Mouse (Mus musculus): Measurements from ENCODE around the gene Osbpl11. TPM values are rescaled to one million over a fixed set of nuclear protein-coding genes. Genes with fewer than 3 reads are reported as not detected.

The Osbpl11 gene
- polyA plus RNA-seq, 1 experiment from 2014 or later = 19.1 TPM

DNA sequence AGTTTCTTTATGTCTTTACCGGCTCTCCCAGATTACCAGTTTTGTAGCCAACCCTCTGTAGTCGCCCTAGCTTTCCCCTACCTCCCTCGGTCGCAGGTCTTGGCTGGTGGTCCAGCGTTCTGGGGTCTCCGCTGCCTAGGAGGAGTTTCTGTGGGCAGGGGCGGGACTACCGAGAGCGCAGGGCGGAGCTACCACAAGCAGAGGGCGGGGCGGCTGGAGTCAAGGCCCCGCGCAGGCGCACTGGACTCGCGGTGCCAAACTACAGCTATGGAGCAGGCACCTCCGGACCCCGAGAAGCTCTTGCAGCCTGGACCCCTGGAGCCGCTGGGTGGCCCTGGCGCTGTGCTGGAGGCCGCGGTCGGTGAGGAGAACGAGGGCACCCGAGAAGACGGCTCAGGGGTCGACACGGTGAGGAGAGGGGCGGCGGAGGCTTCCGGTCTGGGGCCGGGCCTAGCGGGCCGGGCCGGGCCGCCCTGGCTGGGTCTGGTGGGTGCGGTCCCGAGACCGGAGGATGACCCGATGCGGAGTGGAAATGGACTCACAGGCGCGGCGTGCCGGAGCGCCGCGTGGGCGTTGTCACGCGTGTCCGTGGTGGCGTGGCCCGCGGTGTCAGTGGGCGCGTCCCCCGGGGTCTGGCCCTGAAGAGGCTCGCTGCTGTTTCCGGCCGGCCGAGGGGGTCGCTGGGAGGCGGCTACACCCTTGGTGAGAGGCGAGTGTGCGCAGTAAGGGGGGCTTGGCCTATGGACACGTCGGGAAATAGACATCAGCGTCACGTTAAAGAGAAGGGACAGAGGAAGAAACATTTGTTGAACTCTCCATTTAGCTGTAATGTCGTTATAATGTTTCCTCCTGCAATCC, 66.6 kb downstream of the Osbpl11 start, which contains the start of gene Snx4:
Snx4 (plus strand) TSS at position 249 of the 858 bp plus-strand sequence.
- ATAC-seq (ENCODE audit: low read depth) (peak; percentile 94), DNase-seq (ENCODE audit: low spot score) (peak; percentile 97)
- peaks cover 8% of the 10 kb centered on the region for H3K4me1 ChIP-seq (ENCODE audit: control insufficient read depth, insufficient read depth, low read length)
- H3K4me2 ChIP-seq (ENCODE audit: low read depth, low read length) = peak within 1 kb of the TSS; percentile 77
- peak within 1 kb of the TSS; percentile 94 for H3K4me3 ChIP-seq (ENCODE audit: low read depth, low read length)
- H3K27me3 ChIP-seq (replicated peaks; ENCODE audit: control insufficient read depth, insufficient read depth, low read length) = no peaks in the 10 kb centered on the region
- peak within 1 kb of the TSS; percentile 83 for H3K27ac ChIP-seq (replicated peaks; ENCODE audit: low read depth, low read length)
- no peaks in the 10 kb centered on the region for H3K36me3 ChIP-seq (ENCODE audit: control insufficient read depth, insufficient read depth, low read length)
- H3K9ac ChIP-seq (ENCODE audit: low read depth, low read length) = peak within 1 kb of the TSS; percentile 93
- H3K9me3 ChIP-seq (ENCODE audit: control insufficient read depth, low read length) = no peaks in the 10 kb centered on the region
- WGBS = 1% methylated on average over 65 of the region's 72 CpGs

GRCm38 (mm10) chr16:33255601-33256000, 70.7 kb downstream of the Osbpl11 start:
- Histone ChIP-seq H3K4me3 (ENCODE audit: low read depth, low read length) (no peak overlapping the region), H3K27me3 (replicated peaks; ENCODE audit: control insufficient read depth, insufficient read depth, low read length) (no peaks in the 10 kb centered on the region), H3K4me1 (ENCODE audit: control insufficient read depth, insufficient read depth, low read length) (peaks cover 8% of the 10 kb centered on the region), H3K36me3 (ENCODE audit: control insufficient read depth, insufficient read depth, low read length) (no peaks in the 10 kb centered on the region), H3K9me3 (ENCODE audit: control insufficient read depth, low read length) (no peaks in the 10 kb centered on the region), H3K9ac (ENCODE audit: low read depth, low read length) (no peak overlapping the region), H3K4me2 (ENCODE audit: low read depth, low read length) (no peak overlapping the region), H3K27ac (replicated peaks; ENCODE audit: low read depth, low read length) (no peak overlapping the region)
- DNase-seq (ENCODE audit: low spot score) (no peak), ATAC-seq (ENCODE audit: low read depth) (no peak)
- 75% methylated on average over 7 of the region's 7 CpGs for WGBS

GRCm38 (mm10) chr16:33258530-33258929, 73.7 kb downstream of the Osbpl11 start:
- DNase-seq (ENCODE audit: low spot score) (no peak), ATAC-seq (ENCODE audit: low read depth) (no peak)
- Histone ChIP-seq H3K9ac (ENCODE audit: low read depth, low read length) (no peak overlapping the region), H3K4me3 (ENCODE audit: low read depth, low read length) (no peak overlapping the region), H3K4me1 (ENCODE audit: control insufficient read depth, insufficient read depth, low read length) (no peaks in the 10 kb centered on the region), H3K27ac (replicated peaks; ENCODE audit: low read depth, low read length) (no peak overlapping the region), H3K36me3 (ENCODE audit: control insufficient read depth, insufficient read depth, low read length) (no peaks in the 10 kb centered on the region), H3K27me3 (replicated peaks; ENCODE audit: control insufficient read depth, insufficient read depth, low read length) (no peaks in the 10 kb centered on the region), H3K4me2 (ENCODE audit: low read depth, low read length) (no peak overlapping the region), H3K9me3 (ENCODE audit: control insufficient read depth, low read length) (no peaks in the 10 kb centered on the region)
- 84% methylated on average over 2 of the region's 2 CpGs for WGBS

GRCm38 (mm10) chr16:33259824-33260223, 75.0 kb downstream of the Osbpl11 start:
- H3K9me3 ChIP-seq (ENCODE audit: control insufficient read depth, low read length) = no peaks in the 10 kb centered on the region

GRCm38 (mm10) chr16:33260825-33261224, 76.0 kb downstream of the Osbpl11 start:
- no peaks in the 10 kb centered on the region for H3K9me3 ChIP-seq (ENCODE audit: control insufficient read depth, low read length)
- 65% methylated on average over 8 of the region's 8 CpGs for WGBS
- no peak overlapping the region for H3K4me3 ChIP-seq (ENCODE audit: low read depth, low read length)
- ATAC-seq (ENCODE audit: low read depth) (no peak), DNase-seq (ENCODE audit: low spot score) (peak; percentile 23)
- H3K27ac ChIP-seq (replicated peaks; ENCODE audit: low read depth, low read length) = peak overlapping the region; percentile 33; the same call in 1 of the 2 replicates
- H3K9ac ChIP-seq (ENCODE audit: low read depth, low read length) = no peak overlapping the region
- no peaks in the 10 kb centered on the region for H3K27me3 ChIP-seq (replicated peaks; ENCODE audit: control insufficient read depth, insufficient read depth, low read length)
- no peaks in the 10 kb centered on the region for H3K4me1 ChIP-seq (ENCODE audit: control insufficient read depth, insufficient read depth, low read length)
- H3K36me3 ChIP-seq (ENCODE audit: control insufficient read depth, insufficient read depth, low read length) = peaks cover 17% of the 10 kb centered on the region
- H3K4me2 ChIP-seq (ENCODE audit: low read depth, low read length) = no peak overlapping the region

More at GRCm38 (mm10) chr16:33259824-33260223, 75.0 kb downstream of the Osbpl11 start:
- Histone ChIP-seq H3K27me3 (replicated peaks; ENCODE audit: control insufficient read depth, insufficient read depth, low read length) (no peaks in the 10 kb centered on the region), H3K36me3 (ENCODE audit: control insufficient read depth, insufficient read depth, low read length) (peaks cover 8% of the 10 kb centered on the region), H3K4me1 (ENCODE audit: control insufficient read depth, insufficient read depth, low read length) (no peaks in the 10 kb centered on the region), H3K4me3 (ENCODE audit: low read depth, low read length) (no peak overlapping the region), H3K4me2 (ENCODE audit: low read depth, low read length) (no peak overlapping the region), H3K27ac (replicated peaks; ENCODE audit: low read depth, low read length) (no peak overlapping the region), H3K9ac (ENCODE audit: low read depth, low read length) (no peak overlapping the region)
- ATAC-seq (ENCODE audit: low read depth) (no peak), DNase-seq (ENCODE audit: low spot score) (no peak)
- WGBS = 80% methylated on average over 3 of the region's 3 CpGs

GRCm38 (mm10) chr16:33261584-33262061, 76.8 kb downstream of the Osbpl11 start:
- no peaks in the 10 kb centered on the region for H3K9me3 ChIP-seq (ENCODE audit: control insufficient read depth, low read length)

GRCm38 (mm10) chr16:33262096-33262495, 77.2 kb downstream of the Osbpl11 start:
- Histone ChIP-seq H3K27ac (replicated peaks; ENCODE audit: low read depth, low read length) (no peak overlapping the region), H3K4me2 (ENCODE audit: low read depth, low read length) (no peak overlapping the region), H3K9ac (ENCODE audit: low read depth, low read length) (no peak overlapping the region), H3K36me3 (ENCODE audit: control insufficient read depth, insufficient read depth, low read length) (peaks cover 30% of the 10 kb centered on the region), H3K27me3 (replicated peaks; ENCODE audit: control insufficient read depth, insufficient read depth, low read length) (no peaks in the 10 kb centered on the region), H3K4me3 (ENCODE audit: low read depth, low read length) (no peak overlapping the region), H3K4me1 (ENCODE audit: control insufficient read depth, insufficient read depth, low read length) (no peaks in the 10 kb centered on the region), H3K9me3 (ENCODE audit: control insufficient read depth, low read length) (no peaks in the 10 kb centered on the region)
- WGBS = 70% methylated on average over 1 of the region's 1 CpGs
- DNase-seq (ENCODE audit: low spot score) (no peak), ATAC-seq (ENCODE audit: low read depth) (no peak)

More at GRCm38 (mm10) chr16:33261584-33262061, 76.8 kb downstream of the Osbpl11 start:
- H3K27ac ChIP-seq (replicated peaks; ENCODE audit: low read depth, low read length) = 0 out of 2 replicates have a peak overlapping the region, but pooled peaks have one; percentile 33
- peaks cover 25% of the 10 kb centered on the region for H3K36me3 ChIP-seq (ENCODE audit: control insufficient read depth, insufficient read depth, low read length)
- no peak for DNase-seq (ENCODE audit: low spot score)
- H3K9ac ChIP-seq (ENCODE audit: low read depth, low read length) = no peak overlapping the region
- H3K4me2 ChIP-seq (ENCODE audit: low read depth, low read length) = no peak overlapping the region
- H3K27me3 ChIP-seq (replicated peaks; ENCODE audit: control insufficient read depth, insufficient read depth, low read length) = no peaks in the 10 kb centered on the region
- ATAC-seq (ENCODE audit: low read depth) = no peak
- 82% methylated on average over 2 of the region's 2 CpGs for WGBS
- no peak overlapping the region for H3K4me3 ChIP-seq (ENCODE audit: low read depth, low read length)
- no peaks in the 10 kb centered on the region for H3K4me1 ChIP-seq (ENCODE audit: control insufficient read depth, insufficient read depth, low read length)

DNA sequence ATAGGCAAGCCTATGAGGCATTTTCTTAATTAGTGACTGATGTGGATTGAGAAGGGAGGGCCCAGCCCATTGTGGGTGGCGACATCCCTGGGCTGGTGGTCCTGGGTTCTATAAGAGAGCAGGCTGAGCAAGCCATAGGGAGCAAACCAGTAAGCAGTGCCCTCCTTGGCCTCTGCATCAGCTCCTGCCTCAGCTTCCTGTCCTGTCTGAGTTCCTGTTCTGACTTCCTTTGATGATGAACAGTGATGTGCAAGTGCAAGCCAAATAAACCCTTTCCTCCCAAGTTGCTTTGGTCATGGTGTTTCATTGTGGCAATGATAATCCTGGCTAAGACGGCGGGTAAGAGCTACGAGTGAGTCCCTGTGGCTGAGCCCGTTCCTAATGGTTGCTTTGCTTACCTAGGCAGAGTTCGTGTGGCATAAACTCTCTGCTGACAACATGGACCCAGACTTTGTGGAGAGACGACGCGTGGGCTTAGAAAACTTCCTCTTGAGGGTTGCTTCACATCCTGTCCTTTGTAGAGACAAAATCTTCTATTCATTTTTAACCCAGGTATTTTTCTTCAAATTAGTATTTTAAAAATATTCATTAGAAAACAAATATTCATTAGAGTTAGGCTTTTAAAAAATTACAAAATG, 82.9 kb downstream of the Osbpl11 start:
- H3K36me3 ChIP-seq (ENCODE audit: control insufficient read depth, insufficient read depth, low read length) = peaks cover 68% of the 10 kb centered on the region
- no peak overlapping the region for H3K4me3 ChIP-seq (ENCODE audit: low read depth, low read length)
- no peak overlapping the region for H3K9ac ChIP-seq (ENCODE audit: low read depth, low read length)
- 89% methylated on average over 9 of the region's 9 CpGs for WGBS
- ATAC-seq (ENCODE audit: low read depth) (no peak), DNase-seq (ENCODE audit: low spot score) (no peak)
- H3K27me3 ChIP-seq (replicated peaks; ENCODE audit: control insufficient read depth, insufficient read depth, low read length) = no peaks in the 10 kb centered on the region
- H3K4me2 ChIP-seq (ENCODE audit: low read depth, low read length) = no peak overlapping the region
- no peak overlapping the region for H3K27ac ChIP-seq (replicated peaks; ENCODE audit: low read depth, low read length)
- H3K4me1 ChIP-seq (ENCODE audit: control insufficient read depth, insufficient read depth, low read length) = no peaks in the 10 kb centered on the region
- H3K9me3 ChIP-seq (ENCODE audit: control insufficient read depth, low read length) = no peaks in the 10 kb centered on the region
